Mouse (Mus musculus): ENCODE measurements around the gene Iqgap1. TPM values are rescaled to one million over a fixed set of nuclear protein-coding genes. Genes with fewer than 3 reads are reported as not detected.

Iqgap1 gene
- polyA plus RNA-seq (2017; shearing (Covaris generic)): 305 TPM

DNA sequence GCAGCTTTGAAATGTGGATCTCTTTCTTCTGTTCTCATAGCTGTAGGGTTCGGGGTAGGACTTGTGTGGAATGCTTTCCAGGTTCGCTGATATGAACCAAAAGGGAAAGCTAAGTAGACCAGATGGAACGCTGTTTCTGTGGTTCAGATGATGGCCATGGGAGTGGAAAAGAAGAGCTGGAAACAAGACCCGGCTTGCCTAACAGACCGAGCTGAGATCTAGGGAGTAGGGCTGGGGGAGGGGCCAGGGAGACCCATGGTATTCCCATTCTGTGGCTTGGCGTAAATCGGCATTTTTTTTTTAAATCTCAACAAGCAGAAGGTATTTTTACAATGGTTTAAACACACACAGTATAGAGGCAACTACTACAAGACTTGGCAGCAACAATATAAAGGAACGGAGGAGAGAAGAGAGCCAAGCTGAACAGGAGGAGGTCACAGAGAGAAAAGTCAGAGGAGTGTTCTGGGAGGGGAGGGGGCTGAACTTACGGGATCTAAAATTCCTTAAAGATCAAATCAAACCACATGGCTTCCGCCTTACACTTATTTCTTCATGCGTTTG, at the start of gene Iqgap1:
Gene Iqgap1 (minus strand): TSS at position 132 of the 561 bp plus-strand sequence.

DNA sequence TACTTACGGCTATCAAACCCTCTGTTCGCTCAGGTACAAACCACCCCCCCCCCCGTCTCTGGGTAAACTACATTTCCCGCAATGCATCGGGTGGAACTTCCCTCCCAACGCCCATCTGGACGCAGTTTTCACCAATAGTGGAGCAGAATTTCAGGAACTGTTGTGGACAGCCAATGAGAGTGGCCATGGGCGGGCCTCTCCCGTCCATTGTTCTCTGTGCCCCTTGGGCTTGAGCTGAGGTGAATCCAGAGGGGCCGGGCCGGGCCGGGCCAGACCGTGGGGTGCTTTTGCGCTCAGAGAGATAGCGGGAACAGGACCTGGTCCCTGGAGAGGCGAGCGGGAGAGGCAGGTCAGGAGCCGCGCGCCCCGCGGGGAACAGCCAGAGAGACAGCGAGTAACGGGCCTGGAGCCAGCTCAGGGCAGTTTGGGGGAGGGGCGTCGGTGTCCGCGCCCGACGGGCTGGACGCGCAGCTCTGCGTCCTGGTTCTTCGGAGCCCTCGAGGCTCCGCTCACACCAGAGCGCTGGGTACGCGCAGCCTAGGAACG, 35.0 kb upstream of the Iqgap1 start, which contains the start of gene Zscan2:
Gene Zscan2 (plus strand): TSS at position 192 of the 546 bp plus-strand sequence.

DNA sequence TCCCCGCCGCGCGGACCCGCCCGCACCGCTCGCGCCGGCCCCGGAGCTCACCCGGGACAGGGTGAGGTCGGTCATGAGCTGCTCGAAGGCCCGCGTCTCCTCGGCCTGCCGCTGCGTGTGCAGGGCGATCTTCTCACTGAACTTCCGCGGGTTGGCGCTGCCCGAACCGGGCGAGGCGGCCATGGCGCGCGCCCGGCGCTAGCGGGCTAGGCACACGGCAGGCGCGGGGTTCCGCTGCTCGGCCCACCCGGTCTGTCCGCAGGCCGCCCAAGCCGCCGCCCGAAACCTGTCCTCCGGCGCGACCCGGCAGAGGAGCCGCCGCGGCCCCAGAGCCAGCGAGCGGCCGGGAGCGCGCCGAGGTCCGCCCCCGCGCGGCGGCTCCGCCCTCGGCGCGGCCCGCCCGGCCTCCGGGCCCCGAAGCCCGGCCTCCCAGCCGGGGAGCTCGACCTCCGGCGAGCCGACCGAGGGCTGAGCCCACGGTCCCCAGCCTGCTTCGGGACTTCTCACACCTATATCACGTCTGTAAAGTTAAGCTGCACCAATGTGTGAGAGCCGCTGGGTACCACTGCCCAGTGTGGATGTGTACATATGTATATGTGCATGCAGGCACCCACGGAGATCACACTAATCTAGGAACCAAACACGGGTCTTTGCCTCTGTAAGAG, 137.1 kb downstream of the Iqgap1 start, which contains the start of gene Crtc3:
Gene Crtc3 (minus strand): TSS at position 322 of the 665 bp plus-strand sequence.

Other genes with a start within 250 kb of the Iqgap1 start
- gene Crtc3, start 137.1 kb downstream of the Iqgap1 start, polyA plus RNA-seq (2017; shearing (Covaris generic)): 9.8 TPM
- 3.3 TPM for gene Zscan2, start 34.9 kb upstream of the Iqgap1 start, polyA plus RNA-seq (2017; shearing (Covaris generic))
- 36.9 TPM for gene Wdr73, start 75.3 kb upstream of the Iqgap1 start, polyA plus RNA-seq (2017; shearing (Covaris generic))
- gene Nmb, start 79.1 kb upstream of the Iqgap1 start, polyA plus RNA-seq (2017; shearing (Covaris generic)): 63.4 TPM
- gene Sec11a, start 121.8 kb upstream of the Iqgap1 start, polyA plus RNA-seq (2017; shearing (Covaris generic)): 384 TPM
- gene Zfp592, start 167.7 kb upstream of the Iqgap1 start, polyA plus RNA-seq (2017; shearing (Covaris generic)): 12.7 TPM
- 0.21 TPM for gene Alpk3, start 231.6 kb upstream of the Iqgap1 start, polyA plus RNA-seq (2017; shearing (Covaris generic))

All from CD4-positive, CD25-positive, alpha-beta regulatory T cell, adult 9 weeks (primary cell).